Mouse (Mus musculus) cerebellum, adult 2 months (tissue): ENCODE data around the gene Rho. TPM values are rescaled to one million over a fixed set of nuclear protein-coding genes. Genes with fewer than 3 reads are reported as not detected.

Experiments
- DNase-seq, 2 experiments: peaks; one replicate each; pipeline ENCODE4 v3.0.0; 2021
- H3K27ac ChIP-seq: fragments of 200-500 bp; 2 replicates; pipeline ENCODE4 v1.5.1; 2012; ENCODE audit warnings: low read length, control low read depth, inconsistent platforms; ENCODE audit not compliant: insufficient read depth
- H3K27me3 ChIP-seq: fragments of 200-500 bp; 2 replicates; pipeline ENCODE4 v1.6.1; 2012; ENCODE audit warnings: inconsistent platforms, mild to moderate bottlenecking, low read length, moderate library complexity; ENCODE audit not compliant: control insufficient read depth, insufficient read depth
- H3K4me1 ChIP-seq: fragments of 200-500 bp; 2 replicates; pipeline ENCODE4 v1.6.1; 2011; ENCODE audit warnings: low read length; ENCODE audit not compliant: control insufficient read depth, insufficient read depth
- H3K4me3 ChIP-seq: fragments of 200-500 bp; replicated peaks from 2 replicates; pipeline ENCODE3; 2011; ENCODE audit warnings: mild to moderate bottlenecking, low read depth, low read length, control low read depth; ENCODE audit not compliant: insufficient read depth
- CTCF ChIP-seq: fragments of 200-500 bp; IDR thresholded peaks from 2 replicates; pipeline ENCODE4 v1.5.1; 2011; ENCODE audit warnings: low read depth, mild to moderate bottlenecking, control low read depth, low read length, moderate library complexity, borderline replicate concordance; ENCODE audit not compliant: insufficient read depth
- POLR2A ChIP-seq: fragments of 200-500 bp; IDR thresholded peaks from 2 replicates; pipeline ENCODE4 v1.6.1; 2011; ENCODE audit warnings: low read length, control low read depth, borderline replicate concordance; ENCODE audit not compliant: insufficient read depth
- WGBS: fragments of 180-500 bp; shearing (Covaris S2); methylation state at CpG from one replicate; pipeline ENCODE4 v1.1.7; 2018; 5-methylcytosine and 5-hydroxymethylcytosine counted together
- polyA plus RNA-seq: library from polyadenylated mRNA; depleted of rRNA; stranded (reverse); fragments of >200 nt; gene quantifications from 2 replicates; pipeline ENCODE4 v1.2.3, GENCODE M21; 2012

The Rho gene
- polyA plus RNA-seq, 1 experiment = 0.79 TPM

GRCm38 (mm10) chr6:115897117-115897516, 34.4 kb upstream of the Rho start:
- WGBS = 36% methylated on average over 4 of the region's 4 CpGs
- TF ChIP-seq CTCF = no peak
- no peak for TF ChIP-seq POLR2A
- no peak overlapping the region for H3K27ac ChIP-seq
- peak in 1 of 2 experiments; percentile 43 for DNase-seq
- H3K4me3 ChIP-seq = no peak overlapping the region
- H3K4me1 ChIP-seq = peaks cover 17% of the 10 kb centered on the region; the same call in 1 of the 2 replicates
- H3K27me3 ChIP-seq = no peaks in the 10 kb centered on the region

- peaks cover 19% of the 10 kb centered on the region; the same call in 1 of the 2 replicates for H3K4me1 ChIP-seq
- 89% methylated on average over 7 of the region's 7 CpGs for WGBS
- no peak for DNase-seq
- no peaks in the 10 kb centered on the region for H3K27me3 ChIP-seq
- no peak overlapping the region for H3K27ac ChIP-seq
- no peak for TF ChIP-seq POLR2A
- no peak for TF ChIP-seq CTCF
- H3K4me3 ChIP-seq = no peak overlapping the region
Observed at GRCm38 (mm10) chr6:115897926-115898520, 33.5 kb upstream of the Rho start.

GRCm38 (mm10) chr6:115901062-115901461, 30.5 kb upstream of the Rho start:
- Histone ChIP-seq H3K27me3 (no peaks in the 10 kb centered on the region), H3K27ac (no peak overlapping the region), H3K4me1 (peaks cover 19% of the 10 kb centered on the region; the same call in 1 of the 2 replicates), H3K4me3 (no peak overlapping the region)
- DNase-seq = peak; percentile 82 to 85
- TF ChIP-seq POLR2A (no peak), CTCF (peak; percentile 99)
- WGBS = 2% methylated on average over 3 of the region's 3 CpGs

GRCm38 (mm10) chr6:115901489-115901931, 30.0 kb upstream of the Rho start:
- WGBS = 49% methylated on average over 8 of the region's 8 CpGs
- 0 out of 2 replicates have a peak overlapping the region, but pooled peaks have one; percentile 15 for H3K27ac ChIP-seq
- peak; percentile 45 to 46 for DNase-seq
- no peaks in the 10 kb centered on the region for H3K27me3 ChIP-seq
- H3K4me3 ChIP-seq = no peak overlapping the region
- TF ChIP-seq POLR2A (no peak), CTCF (no peak)
- H3K4me1 ChIP-seq = peaks cover 19% of the 10 kb centered on the region; the same call in 1 of the 2 replicates

- 87% methylated on average over 3 of the region's 3 CpGs for WGBS
Observed at GRCm38 (mm10) chr6:115902545-115902944, 29.0 kb upstream of the Rho start.

GRCm38 (mm10) chr6:115905568-115905967, 26.0 kb upstream of the Rho start:
- peaks cover 19% of the 10 kb centered on the region for H3K4me1 ChIP-seq
- no peak for DNase-seq
- no peaks in the 10 kb centered on the region for H3K27me3 ChIP-seq
- TF ChIP-seq CTCF (no peak), POLR2A (no peak)
- H3K27ac ChIP-seq = no peak overlapping the region
- no peak overlapping the region for H3K4me3 ChIP-seq
- 96% methylated on average over 6 of the region's 6 CpGs for WGBS

More at GRCm38 (mm10) chr6:115902545-115902944, 29.0 kb upstream of the Rho start:
- H3K27ac ChIP-seq = no peak overlapping the region
- H3K4me1 ChIP-seq = peaks cover 12% of the 10 kb centered on the region; the same call in 1 of the 2 replicates
- H3K27me3 ChIP-seq = no peaks in the 10 kb centered on the region
- DNase-seq = no peak
- H3K4me3 ChIP-seq = no peak overlapping the region
- TF ChIP-seq CTCF = no peak
- no peak for TF ChIP-seq POLR2A

GRCm38 (mm10) chr6:115906455-115906854, 25.1 kb upstream of the Rho start:
- Histone ChIP-seq H3K4me3 (no peak overlapping the region), H3K27ac (no peak overlapping the region), H3K4me1 (peaks cover 22% of the 10 kb centered on the region), H3K27me3 (no peaks in the 10 kb centered on the region)
- 78% methylated on average over 1 of the region's 1 CpGs for WGBS
- no peak for TF ChIP-seq POLR2A
- no peak for TF ChIP-seq CTCF
- no peak for DNase-seq

GRCm38 (mm10) chr6:115906871-115907270, 24.7 kb upstream of the Rho start:
- H3K4me3 ChIP-seq = no peak overlapping the region
- 60% methylated on average over 2 of the region's 2 CpGs for WGBS
- peaks cover 21% of the 10 kb centered on the region for H3K4me1 ChIP-seq
- no peak for TF ChIP-seq POLR2A
- TF ChIP-seq CTCF = no peak
- H3K27me3 ChIP-seq = no peaks in the 10 kb centered on the region
- no peak for DNase-seq
- no peak overlapping the region for H3K27ac ChIP-seq
